Mouse (Mus musculus) adrenal gland, adult (tissue): ENCODE results near the gene Galntl6.
A peak's percentile ranks its signal among the peaks of the same experiment; 100 is the strongest.

Source experiments
- DNase-seq, 2 experiments: peaks; one replicate each; pipeline ENCODE4 v3.0.0; 2022 to 2023; ENCODE audit warnings: low spot score in 1 of 2; ENCODE audit not compliant: inconsistent age in 2 of 2

Gene Galntl6

GRCm38 (mm10) chr8:58290080-58290479 is 622.4 kb downstream of the Galntl6 start:
- DNase-seq = peak in 1 of 2 experiments; percentile 5

DNA sequence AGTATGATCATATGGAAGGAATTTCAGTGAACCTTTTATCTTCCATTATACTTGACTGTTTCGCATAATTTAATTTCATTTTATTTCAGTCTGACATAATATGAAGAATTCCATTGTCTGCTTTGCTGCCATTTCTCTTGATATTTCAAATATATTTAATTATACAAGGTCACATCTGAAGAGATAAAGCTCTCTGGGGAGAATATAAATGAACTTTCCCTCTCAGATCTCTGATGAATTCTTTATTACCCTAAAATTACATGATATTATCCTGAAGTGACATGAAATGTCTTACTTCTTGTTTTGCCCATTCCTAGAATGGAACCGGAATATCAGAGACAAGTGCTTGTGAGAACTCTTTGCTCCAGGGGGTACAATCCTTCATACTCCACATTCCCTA is 647.0 kb downstream of the Galntl6 start:
- DNase-seq = no peak

DNA sequence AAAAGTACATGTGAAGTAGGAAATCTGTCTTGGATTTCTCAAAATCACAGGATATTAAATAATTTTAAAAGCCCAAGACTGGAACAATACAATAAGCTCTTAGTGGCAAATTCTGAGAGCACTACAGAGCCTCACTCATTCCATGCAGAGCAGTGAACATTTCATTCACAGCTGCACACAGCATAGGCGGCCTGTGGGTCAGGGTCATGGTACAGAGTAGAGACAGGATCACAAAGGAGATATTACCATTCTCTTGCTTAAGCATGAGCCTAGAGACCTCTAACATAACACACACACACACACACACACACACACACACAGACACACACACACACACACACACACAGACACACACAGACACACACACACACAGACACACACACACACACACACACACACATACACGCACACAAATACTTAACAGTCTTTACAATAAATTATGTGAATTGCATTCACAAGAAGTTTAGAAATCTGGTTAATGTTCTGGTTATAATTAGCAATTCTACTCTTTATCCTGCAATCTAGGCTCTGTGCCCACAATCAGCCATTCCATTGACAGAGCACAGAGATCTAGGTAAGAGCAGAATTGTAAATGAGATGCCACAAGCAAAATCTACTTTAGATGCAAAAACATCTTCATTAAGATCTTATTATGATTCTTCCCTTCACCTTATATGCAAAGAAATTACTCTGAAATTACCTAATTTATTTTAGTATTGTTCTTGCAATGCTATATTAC is 653.7 kb downstream of the Galntl6 start:
- no peak for DNase-seq

GRCm38 (mm10) chr8:58253620-58254019 is 658.8 kb downstream of the Galntl6 start:
- no peak for DNase-seq

DNA sequence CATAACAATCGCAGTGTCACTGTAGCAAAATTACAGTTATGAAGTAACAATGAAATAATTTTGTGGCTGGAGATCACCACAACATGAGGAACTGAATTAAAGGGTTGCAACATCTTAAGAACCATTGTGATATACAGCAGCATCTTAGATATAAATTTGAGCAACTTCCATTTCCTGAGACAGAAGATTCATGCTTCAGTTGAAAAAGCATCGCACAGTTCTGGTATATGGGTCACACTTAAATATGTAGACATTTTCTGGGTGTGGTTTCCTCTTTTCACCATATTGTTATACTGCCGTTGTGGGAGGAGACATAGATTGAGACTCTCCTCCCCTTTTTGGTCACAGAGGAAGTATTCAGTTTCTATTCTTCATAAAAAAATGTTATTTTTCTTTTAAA is 667.6 kb downstream of the Galntl6 start:
- DNase-seq = no peak

DNA sequence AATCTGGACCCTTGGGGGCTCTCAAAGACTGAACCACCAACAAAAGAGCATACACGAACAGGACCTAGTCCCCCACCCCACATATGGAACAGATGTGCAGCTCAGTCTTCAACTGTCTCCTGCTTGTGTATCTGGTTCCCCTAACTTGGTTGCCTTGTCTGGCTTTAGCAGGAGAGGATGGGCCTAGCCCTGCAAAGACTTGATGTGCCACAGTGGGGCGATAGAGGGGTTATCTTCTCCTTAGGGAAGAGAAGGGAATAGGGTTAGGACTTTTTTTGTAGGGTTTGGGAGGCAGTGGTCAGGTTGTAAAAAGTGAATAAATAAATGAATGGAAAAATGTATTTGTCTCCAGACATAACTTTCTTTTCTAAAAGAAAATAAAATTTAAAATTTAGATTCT is 678.2 kb downstream of the Galntl6 start:
- DNase-seq = no peak

GRCm38 (mm10) chr8:58228725-58229124 is 683.7 kb downstream of the Galntl6 start:
- no peak for DNase-seq

DNA sequence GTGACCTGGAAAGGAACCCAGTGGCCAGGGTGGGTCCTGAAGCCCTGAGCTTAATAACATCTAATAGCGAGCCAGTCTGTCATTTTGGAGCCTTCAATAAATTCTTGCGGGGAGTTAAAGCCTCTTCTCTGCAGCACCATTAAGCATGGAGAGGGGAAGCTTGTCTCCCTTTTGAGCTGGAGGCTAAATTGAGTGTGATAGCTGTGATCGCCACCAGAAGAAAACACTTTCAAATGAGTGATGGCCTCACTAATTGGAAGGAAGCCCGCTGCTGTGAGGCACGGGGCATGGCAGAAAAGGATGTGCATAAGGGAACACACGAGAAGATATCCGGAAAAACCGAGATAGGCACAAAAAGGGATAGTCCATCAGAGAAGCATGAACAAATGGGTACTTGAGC is 694.6 kb downstream of the Galntl6 start:
- DNase-seq = no peak

DNA sequence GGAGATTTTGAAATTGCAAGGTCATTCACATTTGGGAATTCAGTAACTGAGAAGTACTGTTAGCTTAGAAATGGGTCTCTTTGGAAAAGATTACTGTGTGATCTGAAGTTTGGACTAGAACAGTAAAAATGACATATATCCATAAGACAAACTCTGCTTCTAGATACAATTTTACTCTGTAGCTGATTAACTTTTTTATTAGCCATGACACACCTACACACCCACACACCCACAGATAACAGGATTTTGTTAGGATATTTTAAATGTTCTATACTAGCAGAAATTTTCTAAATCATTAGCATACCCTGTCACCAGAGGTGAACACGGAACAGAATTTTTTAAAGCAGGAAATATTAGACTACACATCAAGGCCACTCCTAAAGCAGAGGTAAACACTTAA is 722.7 kb downstream of the Galntl6 start:
- no peak for DNase-seq

DNA sequence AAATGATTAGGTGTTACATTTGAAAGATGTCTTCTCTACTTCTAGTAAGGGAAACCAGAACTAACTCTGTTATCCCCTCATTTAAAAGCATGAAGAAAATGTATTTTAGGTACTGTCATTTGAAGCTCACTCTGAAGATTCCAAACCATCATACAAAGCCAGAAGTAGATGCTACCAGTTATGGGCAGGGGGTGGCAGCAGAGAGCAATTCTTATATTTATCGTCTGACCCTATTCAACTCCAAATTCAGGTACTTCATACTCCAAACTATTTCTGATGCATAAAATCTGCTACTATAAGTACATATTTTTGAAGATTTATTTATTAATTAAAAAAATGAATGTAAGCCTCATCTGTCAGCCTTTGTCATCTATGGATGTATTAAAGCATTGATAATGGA is 765.5 kb downstream of the Galntl6 start:
- DNase-seq = peak; percentile 11 to 60

DNA sequence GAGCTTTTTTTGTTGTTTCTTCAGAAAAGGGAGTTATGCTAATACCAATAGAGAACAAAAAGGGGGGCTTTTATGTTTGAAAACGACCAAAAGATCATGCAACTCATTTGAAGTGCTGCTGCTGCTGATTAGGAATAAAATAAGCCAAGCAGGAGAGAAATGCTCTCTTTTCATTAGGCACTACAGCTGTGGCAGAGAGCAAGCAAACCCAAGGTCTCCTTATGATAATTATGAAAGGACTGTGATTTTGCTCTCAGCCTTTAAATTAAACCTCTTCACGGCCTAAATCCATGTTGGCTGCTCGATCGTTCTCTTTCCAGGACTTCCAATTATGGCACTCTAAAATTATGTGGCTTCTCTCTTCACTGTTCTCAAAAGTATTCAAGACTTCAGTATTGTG is 825.7 kb downstream of the Galntl6 start:
- DNase-seq = no peak

- DNase-seq = no peak
These were observed 827.5 kb downstream of the Galntl6 start for GRCm38 (mm10) chr8:58084931-58085330.

GRCm38 (mm10) chr8:58081715-58082114 is 830.7 kb downstream of the Galntl6 start:
- DNase-seq = no peak

GRCm38 (mm10) chr8:58074611-58075010 is 837.8 kb downstream of the Galntl6 start:
- DNase-seq = no peak

DNA sequence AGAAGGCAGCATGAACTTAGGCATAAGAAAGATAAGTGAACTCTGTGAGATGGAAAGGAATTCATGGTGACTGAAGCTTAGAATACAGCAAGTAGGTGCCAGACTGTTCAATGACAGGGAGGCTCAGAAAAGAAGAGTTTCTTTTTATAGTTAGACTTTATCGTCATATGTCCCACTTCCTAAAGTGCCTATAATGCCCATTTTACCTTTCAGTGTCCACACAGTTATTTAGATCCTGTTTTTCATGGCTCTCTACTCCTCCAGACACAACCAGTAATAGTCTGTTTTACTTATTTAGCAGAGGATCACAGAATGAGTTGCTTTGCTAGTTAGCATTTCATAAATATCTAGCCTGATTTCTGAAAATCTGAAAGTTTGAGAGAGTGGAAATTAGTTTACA is 838.7 kb downstream of the Galntl6 start:
- DNase-seq = no peak

DNA sequence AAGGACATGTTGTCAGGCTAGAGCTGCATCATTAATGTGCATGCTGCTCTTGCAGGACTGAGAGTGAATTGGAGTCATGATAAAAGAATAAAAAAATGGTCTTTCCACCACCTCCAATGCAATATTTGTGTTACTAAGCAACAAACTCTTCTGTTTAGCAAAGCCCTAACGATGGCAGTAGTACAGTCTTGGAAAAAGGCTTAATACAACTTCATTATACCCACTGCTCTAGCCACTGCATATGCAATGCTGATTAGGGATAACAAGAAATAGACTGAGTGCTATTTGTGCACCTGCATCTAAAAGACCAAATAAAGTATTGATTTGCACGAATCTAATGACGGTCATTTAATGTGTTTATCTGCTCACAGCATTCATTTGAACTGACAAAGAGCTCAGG is 880.2 kb downstream of the Galntl6 start:
- no peak for DNase-seq

GRCm38 (mm10) chr8:58025558-58025957 is 886.9 kb downstream of the Galntl6 start:
- DNase-seq = peak in 1 of 2 experiments; percentile 21

GRCm38 (mm10) chr8:58025094-58025493 is 887.3 kb downstream of the Galntl6 start:
- no peak for DNase-seq

GRCm38 (mm10) chr8:58023426-58024176 is 888.8 kb downstream of the Galntl6 start:
- no peak for DNase-seq

- no peak for DNase-seq
These were observed 922.8 kb downstream of the Galntl6 start for GRCm38 (mm10) chr8:57989428-57990171.

- DNase-seq = no peak
These were observed 935.1 kb downstream of the Galntl6 start for GRCm38 (mm10) chr8:57977372-57977771.

DNA sequence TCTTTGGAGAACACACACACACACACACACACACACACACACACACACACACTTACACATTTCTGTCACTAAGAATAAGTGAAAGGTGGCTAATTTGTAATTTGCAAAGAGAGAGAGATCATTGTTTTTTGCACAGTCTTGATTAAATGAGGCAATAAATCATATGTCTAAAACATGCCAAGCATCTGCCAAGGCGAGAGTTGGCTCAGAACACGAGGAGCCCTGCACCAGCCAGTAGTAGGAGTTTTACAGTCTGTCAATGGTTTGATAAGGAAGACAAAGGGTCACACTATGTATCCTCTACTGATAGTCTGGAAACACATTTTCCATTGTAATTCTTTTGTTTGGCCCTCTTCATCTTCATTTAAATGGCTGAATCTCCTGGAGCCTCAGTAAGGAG is 938.3 kb downstream of the Galntl6 start:
- DNase-seq = no peak
